Mouse (Mus musculus) brain, adult 2 months (tissue): ENCODE results near the gene Wipf2.

Experiments used
- DNase-seq: peaks from one replicate; pipeline ENCODE4 v3.0.0; 2011; ENCODE audit warnings: low read depth, low spot score

Wipf2 gene

DNA sequence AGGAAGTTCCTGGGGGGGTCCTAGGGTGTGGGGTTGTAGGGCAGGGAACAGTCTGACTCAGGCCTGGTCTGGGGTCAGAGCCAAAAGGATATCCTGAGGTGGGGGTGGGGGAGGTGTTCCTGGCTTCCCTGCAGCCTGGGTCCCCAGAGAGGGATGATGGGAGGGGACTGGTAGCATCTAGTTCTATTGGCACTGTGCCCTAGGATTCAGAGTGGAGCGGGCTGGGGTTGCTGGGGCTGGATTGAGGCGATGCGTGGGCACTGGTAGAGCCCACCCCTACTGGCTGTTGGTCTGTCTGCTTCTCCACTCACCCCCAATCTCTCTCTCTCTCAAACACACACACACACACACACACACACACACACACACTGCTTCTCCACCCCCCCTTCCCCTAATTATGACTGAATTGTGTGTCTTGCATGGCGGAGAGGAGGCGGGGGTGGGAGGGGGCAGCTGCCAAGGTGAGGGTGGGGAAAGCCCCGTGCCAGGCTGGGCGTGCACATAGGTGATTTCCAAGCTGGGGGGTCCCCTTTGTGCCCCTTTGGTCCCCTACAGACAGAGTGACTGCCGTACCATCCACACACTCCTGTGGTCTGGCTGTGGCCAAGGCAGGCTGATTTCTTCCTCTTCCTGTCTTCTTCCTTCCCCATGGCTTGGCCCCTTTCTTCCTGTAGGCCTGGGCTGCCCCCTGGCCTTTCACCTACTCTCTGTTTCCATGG, 79.6 kb downstream of the Wipf2 start:
- no peak for DNase-seq

DNA sequence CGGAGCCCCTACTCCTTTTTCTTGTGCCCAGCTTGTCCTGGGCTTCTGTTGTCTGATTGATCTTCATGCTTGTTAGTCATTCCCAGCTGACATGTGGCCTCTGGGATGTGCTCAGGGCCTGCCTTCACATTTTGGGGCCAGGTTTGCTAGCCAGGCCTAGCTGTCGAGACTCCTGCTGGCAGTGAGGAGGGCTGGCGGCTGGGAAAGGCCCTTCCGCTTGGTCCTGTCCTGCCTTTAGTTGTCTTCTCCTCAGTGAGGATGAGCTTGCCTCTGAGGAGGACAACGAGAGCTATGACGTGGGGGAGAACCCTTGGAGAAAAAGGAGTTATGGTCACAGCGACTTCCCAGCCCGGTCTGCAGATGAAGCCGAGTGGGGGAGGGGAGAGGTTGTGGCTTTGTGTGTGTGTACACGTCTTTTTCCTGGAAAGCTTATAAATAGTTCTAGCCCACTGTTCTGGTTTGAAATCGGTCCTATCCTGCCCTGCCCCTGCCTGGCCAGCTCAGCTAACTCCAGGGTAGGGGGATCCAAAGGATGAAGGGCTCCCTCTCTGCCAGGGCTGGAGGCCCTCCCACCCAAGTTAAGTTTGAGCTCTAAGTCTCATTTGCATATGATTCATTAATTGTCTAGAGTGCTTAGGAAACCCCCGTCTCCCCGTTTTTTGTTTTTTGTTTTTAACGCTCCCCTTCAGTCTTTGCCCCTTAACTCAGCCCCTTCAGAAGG, 80.5 kb downstream of the Wipf2 start:
- no peak for DNase-seq

DNA sequence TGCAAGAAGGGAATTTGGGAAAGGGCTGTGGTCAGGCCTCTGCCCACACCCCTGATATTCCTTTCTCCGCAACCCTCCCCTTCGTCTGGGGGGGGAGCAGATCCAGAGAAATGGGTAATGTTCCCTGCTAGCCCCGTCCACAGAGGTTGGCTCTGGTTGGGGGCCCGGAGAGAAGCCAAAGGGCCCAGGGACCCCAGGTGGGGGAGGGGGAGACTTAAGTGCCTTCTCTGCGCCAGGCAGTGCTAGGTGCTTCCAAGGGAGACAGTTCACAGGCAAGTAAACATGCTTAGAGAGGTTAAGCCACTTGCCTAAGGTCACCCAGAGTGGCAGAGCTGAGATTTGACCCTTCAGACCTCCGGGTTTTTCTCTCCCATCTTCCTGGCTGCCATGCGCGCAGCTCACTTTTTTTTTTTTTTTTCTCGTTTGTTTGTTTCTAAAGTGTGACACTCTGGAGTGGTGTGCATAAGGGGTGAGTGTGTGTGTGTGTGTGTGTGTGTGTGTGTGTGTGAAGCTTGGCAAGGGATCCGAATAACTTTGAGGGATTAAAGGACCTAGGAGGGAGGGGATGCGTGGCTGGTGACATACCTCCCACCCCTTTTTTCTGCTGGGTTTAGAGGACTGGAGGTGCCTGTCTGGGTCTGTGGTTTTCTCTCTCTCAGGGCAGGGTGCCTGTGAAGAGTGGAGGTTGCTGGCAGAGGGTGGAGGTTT, 81.6 kb downstream of the Wipf2 start:
- DNase-seq: no peak

DNA sequence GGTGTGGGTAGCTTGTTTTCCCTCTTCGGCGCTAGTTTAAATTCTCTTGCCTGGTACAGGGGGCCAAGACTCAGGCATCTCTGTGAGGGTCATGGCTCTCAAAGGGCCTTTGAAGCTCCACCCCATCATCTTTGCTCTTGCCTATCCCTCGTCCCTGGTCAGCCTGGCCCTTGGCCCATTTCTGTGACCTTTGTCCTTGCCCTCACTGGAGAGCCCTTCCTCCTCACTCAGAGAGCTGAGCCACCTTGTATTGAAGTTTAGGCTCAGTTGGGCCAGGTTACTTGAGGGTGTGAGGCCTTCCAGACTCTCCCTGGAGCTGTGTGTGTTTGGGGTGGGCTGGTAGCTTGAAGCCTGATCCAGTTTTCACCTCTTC, 82.2 kb downstream of the Wipf2 start:
- no peak for DNase-seq

DNA sequence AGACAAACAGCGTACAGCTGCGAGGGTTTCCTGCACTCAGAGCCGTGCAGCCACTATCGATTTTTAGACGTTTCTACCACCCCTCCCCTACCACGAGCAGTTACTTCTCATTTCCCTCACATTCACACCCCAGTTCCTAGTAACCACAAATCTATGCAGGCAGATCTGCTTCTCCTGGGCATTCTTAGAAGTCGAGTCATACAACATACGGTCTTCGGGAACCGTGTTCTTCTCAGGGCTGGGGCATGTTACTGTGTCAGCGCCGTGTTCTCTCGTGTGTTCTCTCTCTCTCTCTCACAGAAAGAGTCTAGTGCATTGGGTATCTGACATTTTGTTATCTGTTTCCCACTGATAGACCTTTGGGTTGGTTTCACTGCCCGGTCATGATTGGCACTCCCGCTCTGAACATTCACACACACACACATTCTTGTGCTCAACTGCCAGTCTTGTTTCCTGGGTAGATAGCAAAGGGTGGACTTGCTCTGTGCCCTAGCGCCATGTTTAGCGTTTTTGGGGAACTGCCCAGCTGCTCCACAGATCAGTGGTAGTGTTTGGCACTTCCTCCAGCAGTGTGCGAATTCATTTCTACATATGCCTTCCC, 84.6 kb downstream of the Wipf2 start:
- DNase-seq: no peak

DNA sequence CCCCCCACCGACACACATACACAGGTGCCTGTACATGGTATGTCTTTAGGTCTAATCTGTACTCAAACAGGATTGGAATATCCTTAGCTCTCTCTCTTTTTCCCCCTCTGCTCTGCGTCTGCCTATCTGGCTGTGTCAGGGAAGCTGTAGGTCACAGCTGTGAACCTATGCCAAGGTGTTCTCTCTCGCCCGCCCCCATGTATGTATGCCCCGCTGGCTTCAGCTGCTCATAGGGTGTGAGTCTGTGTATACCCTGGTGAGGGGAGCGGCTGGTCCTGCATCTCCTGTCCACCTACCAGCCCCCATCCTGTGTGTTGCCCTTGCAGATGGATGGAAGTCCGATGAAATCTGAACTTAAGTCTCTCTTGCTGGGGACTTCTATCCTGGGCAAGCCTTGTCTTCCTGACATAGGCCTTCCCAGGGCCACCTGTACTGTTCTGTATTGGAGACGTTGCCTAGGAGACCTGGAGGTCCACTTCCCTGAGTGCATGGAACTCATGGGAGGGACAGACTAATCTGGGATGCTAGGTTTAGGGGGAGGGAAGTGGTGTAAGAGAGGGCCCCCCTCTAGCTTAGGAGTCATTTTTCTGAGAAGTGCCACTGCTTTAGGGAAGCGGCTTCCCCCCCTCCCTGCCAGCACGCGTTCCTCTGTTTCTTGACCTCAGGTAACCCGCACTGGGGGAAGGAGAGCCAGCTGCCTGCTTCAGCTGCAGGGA, 86.0 kb downstream of the Wipf2 start:
- DNase-seq: no peak

DNA sequence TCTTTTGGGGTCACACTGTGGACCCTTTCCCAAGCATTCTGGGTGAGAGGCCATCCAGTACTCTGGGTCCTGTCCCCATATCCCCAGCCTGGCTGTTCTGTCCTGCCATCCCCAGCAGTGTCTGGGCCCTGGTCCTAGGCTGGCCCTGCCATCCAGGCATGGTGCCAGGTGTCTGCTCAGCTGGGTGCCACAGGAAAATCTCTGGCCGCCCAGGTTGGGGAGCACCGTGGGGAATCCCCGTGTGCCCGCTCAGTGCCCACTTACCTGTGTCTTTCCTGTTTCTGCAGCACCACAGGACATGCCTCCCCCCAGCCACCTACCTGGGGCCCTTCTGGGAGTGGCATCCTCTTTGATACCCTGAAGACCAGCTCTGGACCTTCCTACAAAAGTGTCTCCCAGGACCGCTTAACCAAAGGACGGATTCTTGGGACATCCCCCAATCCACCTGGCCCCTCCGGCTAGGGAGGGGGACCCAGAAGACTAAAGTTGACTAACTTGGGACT, 86.6 kb downstream of the Wipf2 start:
- DNase-seq: no peak

DNA sequence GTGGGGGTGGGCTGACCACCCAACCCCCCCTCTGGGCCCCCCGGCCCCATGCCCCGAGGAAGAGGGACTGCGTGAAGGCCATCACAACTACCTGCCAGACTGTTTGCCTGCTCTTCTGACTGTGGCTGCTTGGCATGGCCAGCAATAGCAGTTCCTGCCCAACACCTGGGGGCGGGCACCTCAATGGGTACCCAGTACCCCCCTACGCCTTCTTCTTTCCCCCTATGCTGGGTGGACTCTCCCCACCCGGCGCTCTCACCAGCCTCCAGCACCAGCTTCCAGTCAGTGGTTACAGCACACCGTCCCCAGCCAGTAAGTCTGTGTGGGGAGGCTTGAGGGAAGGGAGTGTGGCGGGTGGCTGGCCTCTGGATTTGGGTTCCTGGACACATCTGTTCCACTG, 87.0 kb downstream of the Wipf2 start:
- DNase-seq: no peak

DNA sequence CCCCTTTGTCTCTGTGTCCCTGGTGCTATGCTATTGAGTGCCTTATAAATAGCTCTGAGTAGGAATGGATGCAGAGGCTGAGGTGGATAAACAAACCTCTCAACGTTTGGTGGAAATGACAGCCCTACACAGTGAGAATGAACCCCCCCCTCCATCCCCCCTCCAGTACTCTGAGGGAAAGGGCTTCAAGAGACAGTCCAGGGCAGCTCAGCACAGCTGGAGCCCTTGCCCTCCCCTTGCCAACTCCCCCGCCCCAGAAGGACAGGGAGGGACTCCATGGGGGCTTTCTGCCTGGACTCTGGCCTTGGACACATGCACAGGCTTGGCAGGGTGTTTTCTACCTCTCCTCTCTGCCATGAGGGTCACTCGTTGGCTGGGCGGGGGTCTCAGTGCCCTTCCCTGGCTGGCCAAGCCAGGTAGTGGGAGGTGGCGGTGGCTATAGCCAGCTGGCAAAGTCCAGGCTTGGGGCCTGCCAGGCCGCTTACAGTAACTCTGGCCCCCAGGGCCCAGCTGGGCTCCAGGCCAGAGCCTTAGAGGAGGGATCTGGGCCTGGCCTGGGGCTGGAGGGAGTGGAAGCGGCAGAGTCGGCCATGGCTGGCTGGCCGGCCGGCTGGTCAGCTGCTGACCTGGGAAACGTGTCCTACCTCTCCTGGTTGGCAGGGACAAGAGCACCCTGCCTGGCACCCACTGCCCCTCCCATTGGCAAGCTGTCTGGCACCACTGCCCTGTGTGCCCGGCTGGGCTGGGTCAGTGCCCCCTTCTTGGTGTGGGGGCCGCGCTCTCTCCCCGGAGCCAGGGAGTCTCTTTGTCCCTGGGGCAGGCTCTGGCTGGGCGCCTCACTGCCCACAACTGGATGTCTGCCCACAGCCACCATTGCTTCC, 87.8 kb downstream of the Wipf2 start:
- DNase-seq: peak; percentile 75

DNA sequence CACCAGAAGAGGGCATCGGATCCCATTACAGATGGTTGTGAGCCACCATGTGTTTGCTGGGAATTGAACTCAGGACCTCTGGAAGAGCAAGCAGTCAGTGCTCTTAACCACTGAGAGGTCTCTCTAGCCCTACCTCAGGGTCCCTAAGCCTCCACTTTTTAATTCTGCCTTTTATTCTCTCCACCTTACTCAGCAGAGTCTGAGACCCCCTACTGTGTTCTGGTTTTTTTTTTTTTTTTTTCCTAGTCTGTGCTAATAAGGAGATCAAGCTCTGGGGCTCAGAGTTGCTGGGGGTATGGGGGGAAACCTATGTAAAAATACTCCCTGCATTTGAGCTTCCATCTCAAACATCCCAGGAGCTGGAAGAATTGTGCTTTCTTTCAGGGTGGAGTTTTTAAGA, 88.7 kb downstream of the Wipf2 start:
- no peak for DNase-seq

DNA sequence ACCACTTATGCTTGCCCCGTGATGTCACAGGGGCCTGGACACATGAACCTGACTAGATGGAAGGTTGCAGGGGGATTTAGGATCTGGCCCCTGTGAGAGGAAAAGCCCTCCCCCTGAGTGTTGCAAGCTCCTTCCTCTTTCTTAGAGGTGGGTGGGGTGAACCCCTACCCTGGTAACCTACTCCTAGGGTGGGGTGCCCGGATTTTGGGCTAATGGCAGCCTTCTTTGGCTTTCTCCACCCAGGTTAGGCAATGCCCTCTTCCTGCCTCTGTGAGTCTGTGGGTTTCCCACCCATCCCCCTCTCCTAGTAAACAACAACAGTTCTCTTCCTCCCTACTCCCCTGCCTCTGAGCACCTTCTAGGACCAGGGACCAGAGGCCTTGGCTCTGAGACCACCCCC, 89.3 kb downstream of the Wipf2 start:
- DNase-seq: no peak

DNA sequence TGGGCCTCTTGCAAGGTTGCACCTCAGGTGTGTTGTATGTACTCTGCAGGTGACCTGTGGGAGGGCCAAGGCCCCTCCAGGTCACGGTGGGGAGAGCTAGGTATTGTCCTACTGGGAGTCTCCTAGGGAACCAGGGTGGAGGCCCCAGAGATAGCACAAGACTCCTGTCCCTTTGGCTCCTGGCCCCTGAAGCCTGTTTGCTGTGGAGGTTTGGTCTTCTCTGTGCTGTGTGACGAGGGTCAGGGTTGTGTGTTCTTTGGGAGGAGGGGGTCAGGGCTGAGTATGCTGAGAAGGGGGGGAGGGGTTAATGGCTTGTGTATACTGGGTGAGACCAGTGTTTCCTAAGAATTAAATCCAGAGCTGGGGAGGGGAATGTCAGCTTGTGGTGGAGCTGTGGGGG, 89.9 kb downstream of the Wipf2 start:
- no peak for DNase-seq

DNA sequence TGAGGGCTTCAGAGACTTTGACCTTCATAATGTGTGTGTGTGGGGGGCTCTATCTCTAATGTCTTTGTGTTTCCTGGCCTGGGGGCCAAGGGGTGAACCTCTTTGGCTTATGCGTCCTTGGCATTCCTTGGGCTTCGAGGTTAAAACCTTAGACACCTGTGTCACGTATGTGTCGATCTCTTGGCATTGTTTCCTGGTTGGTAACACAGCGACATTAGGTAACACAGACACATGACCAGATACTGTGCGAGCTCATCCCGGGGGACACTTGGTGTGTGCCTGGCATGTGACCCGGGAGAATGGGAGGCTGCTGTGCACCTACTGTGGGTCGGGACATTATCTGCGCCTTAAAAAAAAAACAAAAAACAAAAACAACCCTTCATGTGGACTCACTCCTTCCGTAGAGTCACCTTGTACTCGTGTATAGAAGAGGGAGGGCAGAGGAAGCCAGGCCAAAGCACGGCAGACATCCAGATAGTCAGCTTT, 90.4 kb downstream of the Wipf2 start:
- no peak for DNase-seq

DNA sequence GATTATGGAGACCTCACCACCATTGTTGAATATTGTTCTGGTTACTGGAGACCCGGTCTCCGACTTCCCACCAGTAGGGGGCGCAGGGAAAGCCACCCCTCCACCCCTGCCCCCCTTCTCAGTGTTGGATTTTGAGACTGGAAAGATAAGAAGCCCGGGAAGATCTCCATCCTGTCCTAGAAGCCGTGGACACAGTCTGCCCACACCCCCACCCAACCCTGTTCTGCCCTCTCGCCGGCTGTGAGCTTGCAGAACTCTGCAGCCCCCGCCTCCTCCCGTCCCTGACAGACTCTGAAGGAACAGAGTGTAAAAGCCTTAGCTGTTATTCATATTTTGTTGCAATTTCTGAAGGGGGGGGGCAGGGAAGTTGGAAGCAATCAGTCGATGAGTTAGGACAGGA, 90.9 kb downstream of the Wipf2 start:
- peak; percentile 72 for DNase-seq
